ENCODE assay signal across 12 mouse cellular contexts in the genomic region with DNA sequence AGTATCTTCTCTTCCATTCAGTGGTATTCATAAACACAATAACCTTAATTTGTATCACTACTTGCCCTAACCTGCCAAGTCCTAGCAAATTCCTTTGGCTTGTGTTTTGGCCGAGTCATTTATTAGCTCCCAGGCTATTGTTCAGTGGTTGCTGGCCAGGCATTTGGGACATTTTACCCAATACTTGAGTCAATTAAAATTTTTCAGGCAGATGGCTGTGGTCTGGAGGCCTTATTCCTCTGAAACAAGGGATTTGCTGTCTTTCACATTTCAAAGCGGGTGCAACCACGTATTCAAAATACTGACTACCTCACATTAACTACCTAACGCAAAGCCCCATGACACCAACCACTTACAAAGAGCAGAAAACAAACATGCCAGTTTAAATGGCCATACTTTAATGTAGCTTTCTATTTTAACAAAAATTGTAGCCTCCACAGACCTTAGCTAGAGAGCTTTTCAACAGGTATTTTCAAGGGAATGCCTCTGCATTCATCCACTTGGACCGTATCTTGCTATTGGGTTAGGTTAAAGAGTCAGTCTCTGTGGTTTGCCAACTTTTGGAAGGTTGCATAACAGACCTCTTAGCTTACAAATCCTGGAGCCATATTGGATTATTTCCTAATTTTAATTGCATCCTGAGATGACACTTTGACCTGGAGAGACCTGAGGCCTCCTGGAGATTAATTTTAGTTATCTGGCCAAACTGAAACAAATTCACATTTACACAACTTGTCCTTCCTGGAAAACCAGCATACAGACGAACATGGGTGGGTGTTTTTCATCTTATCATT.
"Had no signal": no experiment of that assay in that cellular context is flagged by ENCODE, and none has a peak within 500 bp of the region (broad histone marks: within the 10 kb centered on the region; RNA-seq: fewer than 3 reads in every experiment).

No protein-coding gene starts in this region.

- DNase-seq: lung, embryonic 14.5 days; lung, postnatal 10 days; lung, postnatal 4 days; midbrain, embryonic 14.5 days; retina, postnatal 1 day; right cerebral cortex, adult 18-20 months; right cerebral cortex, postnatal 25 days; right cerebral cortex, postnatal 4 days; spleen, adult 18-20 months; thymus, adult 18-20 months; thymus, postnatal 14 days; thymus, postnatal 36 days had no signal
